In genomic region chr9:23589024-23589423, GRCm38 (mm10) we compare ENCODE assay signal across 33 mouse cellular contexts.
"Had no signal": no experiment of that assay in that cellular context is flagged by ENCODE, and none has a peak within 500 bp of the region (broad histone marks: within the 10 kb centered on the region; RNA-seq: fewer than 3 reads in every experiment).

No protein-coding gene starts in this region.

- H3K4me2 ChIP-seq: heart, embryonic 13.5 days; heart, embryonic 15.5 days; hindbrain, embryonic 12.5 days; hindbrain, embryonic 13.5 days; hindbrain, embryonic 14.5 days; hindbrain, embryonic 15.5 days; intestine, embryonic 15.5 days; kidney, embryonic 15.5 days had no signal

- DNase-seq: heart, postnatal 10 days; heart, postnatal 14 days; heart, postnatal 36 days; heart, postnatal 4 days; kidney, adult 11 months; kidney, adult 18-20 months; kidney, adult 2 months; kidney, adult 8-10 months; kidney, adult 9 months; kidney, postnatal 10 days; kidney, postnatal 14 days; kidney, postnatal 25 days; kidney, postnatal 36 days; kidney, postnatal 4 days; layer of hippocampus, adult 9-11 months; layer of hippocampus, postnatal 36 days had no signal

- H3K36me3 ChIP-seq: heart, embryonic 13.5 days; heart, embryonic 15.5 days; hindbrain, embryonic 10.5 days; hindbrain, embryonic 12.5 days; hindbrain, embryonic 13.5 days; hindbrain, embryonic 15.5 days; intestine, embryonic 15.5 days; kidney, embryonic 15.5 days had no signal

- H3K27ac ChIP-seq: heart, embryonic 13.5 days; heart, embryonic 15.5 days; hindbrain, embryonic 10.5 days; hindbrain, embryonic 12.5 days; hindbrain, embryonic 13.5 days; hindbrain, embryonic 14.5 days; hindbrain, embryonic 15.5 days; hindbrain, postnatal 0 days; intestine, embryonic 15.5 days; kidney, embryonic 15.5 days; kidney, postnatal 0 days; layer of hippocampus, adult 2 months; left cerebral cortex, adult 2 months had no signal

- H3K9me3 ChIP-seq: heart, embryonic 13.5 days; heart, embryonic 15.5 days; hindbrain, embryonic 10.5 days; hindbrain, embryonic 12.5 days; hindbrain, embryonic 13.5 days; hindbrain, embryonic 15.5 days; intestine, embryonic 15.5 days; kidney, embryonic 15.5 days had no signal

- H3K4me3 ChIP-seq: heart, embryonic 13.5 days; heart, embryonic 15.5 days; hindbrain, embryonic 10.5 days; hindbrain, embryonic 12.5 days; hindbrain, embryonic 13.5 days; hindbrain, embryonic 15.5 days; intestine, embryonic 15.5 days; kidney, embryonic 15.5 days; layer of hippocampus, adult 2 months; left cerebral cortex, adult 2 months had no signal

- H3K9ac ChIP-seq: heart, embryonic 13.5 days; heart, embryonic 15.5 days; hindbrain, embryonic 12.5 days; hindbrain, embryonic 13.5 days; hindbrain, embryonic 14.5 days; hindbrain, embryonic 15.5 days; intestine, embryonic 15.5 days; kidney, embryonic 15.5 days had no signal

- H3K27me3 ChIP-seq: heart, embryonic 13.5 days; heart, embryonic 15.5 days; hindbrain, embryonic 12.5 days; hindbrain, embryonic 13.5 days; hindbrain, embryonic 15.5 days; intestine, embryonic 15.5 days; kidney, embryonic 15.5 days had no signal

- H3K4me1 ChIP-seq: heart, embryonic 13.5 days; heart, embryonic 15.5 days; hindbrain, embryonic 12.5 days; hindbrain, embryonic 13.5 days; hindbrain, embryonic 15.5 days; intestine, embryonic 15.5 days; kidney, embryonic 15.5 days had no signal

- ATAC-seq: hindbrain, embryonic 16.5 days; hindbrain, postnatal 0 days; inflammation-experienced regulatory T-cells, adult 6 months; intestine, embryonic 15.5 days; intestine, embryonic 16.5 days; intestine, postnatal 0 days had no signal
